Mouse (Mus musculus): ENCODE data around the gene Gchfr.

GRCm38 (mm10) chr2:119136346-119136898 lies 31.2 kb upstream of the Gchfr start:
- TF ChIP-seq POLR2A (IDR thresholded peaks at IDR 0.05; ENCODE audit: borderline replicate concordance, extremely low read depth, insufficient read depth, insufficient read length, poor library complexity, severe bottlenecking) (no peak), CTCF (IDR thresholded peaks at IDR 0.05; ENCODE audit: borderline replicate concordance, extremely low read depth, insufficient read depth, insufficient read length) (no peak)
